Mouse (Mus musculus) limb, embryonic 10.5 days (tissue): Measurements from ENCODE around the gene Rgs6. TPM values are rescaled to one million over a fixed set of nuclear protein-coding genes. Genes with fewer than 3 reads are reported as not detected.

ENCODE experiments used
- DNase-seq: peaks from one replicate; pipeline ENCODE4 v3.0.0-alpha.2; 2017; ENCODE audit warnings: low spot score
- H3K27ac ChIP-seq: fragments of 300-500 bp; sonication (generic); 2 replicates; pipeline ENCODE4 v1.5.1; 2016; ENCODE audit warnings: mild to moderate bottlenecking
- H3K27me3 ChIP-seq: fragments of 300-500 bp; sonication (generic); 2 replicates; pipeline ENCODE4 v1.6.1; 2016; ENCODE audit warnings: low read depth, mild to moderate bottlenecking; ENCODE audit not compliant: poor library complexity, severe bottlenecking
- H3K36me3 ChIP-seq: fragments of 300-500 bp; sonication (generic); 2 replicates; pipeline ENCODE4 v1.6.1; 2016; ENCODE audit warnings: mild to moderate bottlenecking, moderate library complexity
- H3K4me1 ChIP-seq: fragments of 300-500 bp; sonication (generic); 2 replicates; pipeline ENCODE4 v1.6.1; 2016
- H3K4me3 ChIP-seq: fragments of 300-500 bp; sonication (generic); 2 replicates; pipeline ENCODE4 v1.5.1; 2016; ENCODE audit warnings: mild to moderate bottlenecking, moderate library complexity
- H3K9me3 ChIP-seq: fragments of 300-500 bp; sonication (generic); replicated peaks from 2 replicates; pipeline ENCODE4 v1.6.1; 2016; ENCODE audit warnings: mild to moderate bottlenecking
- WGBS: fragments of 180-500 bp; shearing (Covaris S2); methylation state at CpG from one replicate; pipeline ENCODE4 v1.1.7; 2016; 5-methylcytosine and 5-hydroxymethylcytosine counted together
- polyA plus RNA-seq: library from polyadenylated mRNA; unstranded; fragments of >200 nt; fragmentation: Nextera tagmentation; extraction: Ambion mirVana; gene quantifications from 2 replicates; pipeline ENCODE4 v1.2.1, GENCODE M21; 2016

Gene Rgs6
- polyA plus RNA-seq, 1 experiment from 2014 or later, result not detected

- Histone ChIP-seq H3K9me3 (no peaks in the 10 kb centered on the region), H3K36me3 (no peaks in the 10 kb centered on the region), H3K4me3 (no peak overlapping the region), H3K27me3 (no peaks in the 10 kb centered on the region), H3K27ac (no peak overlapping the region), H3K4me1 (peaks cover 8% of the 10 kb centered on the region)
- 82% methylated on average over 4 of the region's 4 CpGs for WGBS
- DNase-seq, result no peak
Measured at GRCm38 (mm10) chr12:82670201-82670737, 82.2 kb downstream of the Rgs6 start.

- no peaks in the 10 kb centered on the region for H3K27me3 ChIP-seq
- no peaks in the 10 kb centered on the region for H3K9me3 ChIP-seq
- no peak for DNase-seq
- H3K4me1 ChIP-seq, result peaks cover 12% of the 10 kb centered on the region
- H3K4me3 ChIP-seq, result no peak overlapping the region
- no peak overlapping the region for H3K27ac ChIP-seq
- WGBS, result 89% methylated on average over 5 of the region's 5 CpGs
- H3K36me3 ChIP-seq, result no peaks in the 10 kb centered on the region
Measured at GRCm38 (mm10) chr12:82671591-82671990, 83.5 kb downstream of the Rgs6 start.

- H3K9me3 ChIP-seq, result no peaks in the 10 kb centered on the region
- peaks cover 12% of the 10 kb centered on the region for H3K4me1 ChIP-seq
- no peak overlapping the region for H3K27ac ChIP-seq
- DNase-seq, result no peak
- no peaks in the 10 kb centered on the region for H3K27me3 ChIP-seq
- H3K4me3 ChIP-seq, result no peak overlapping the region
- WGBS, result 76% methylated on average over 4 of the region's 4 CpGs
- no peaks in the 10 kb centered on the region for H3K36me3 ChIP-seq
Measured at GRCm38 (mm10) chr12:82675137-82675536, 87.0 kb downstream of the Rgs6 start.

GRCm38 (mm10) chr12:82687015-82687414, 98.9 kb downstream of the Rgs6 start:
- H3K36me3 ChIP-seq, result no peaks in the 10 kb centered on the region
- H3K27me3 ChIP-seq, result no peaks in the 10 kb centered on the region
- no peak overlapping the region for H3K27ac ChIP-seq
- no peak for DNase-seq
- WGBS, result 89% methylated on average over 2 of the region's 2 CpGs
- no peaks in the 10 kb centered on the region for H3K4me1 ChIP-seq
- H3K4me3 ChIP-seq, result no peak overlapping the region
- H3K9me3 ChIP-seq, result no peaks in the 10 kb centered on the region

GRCm38 (mm10) chr12:82698886-82699527, 110.9 kb downstream of the Rgs6 start:
- Histone ChIP-seq H3K4me1 (peaks cover 27% of the 10 kb centered on the region), H3K36me3 (no peaks in the 10 kb centered on the region), H3K4me3 (no peak overlapping the region), H3K27me3 (no peaks in the 10 kb centered on the region), H3K27ac (no peak overlapping the region), H3K9me3 (no peaks in the 10 kb centered on the region)
- no peak for DNase-seq
- 75% methylated on average over 12 of the region's 12 CpGs for WGBS

- no peaks in the 10 kb centered on the region for H3K36me3 ChIP-seq
- 81% methylated on average over 3 of the region's 3 CpGs for WGBS
- peaks cover 27% of the 10 kb centered on the region for H3K4me1 ChIP-seq
- H3K27ac ChIP-seq, result no peak overlapping the region
- DNase-seq, result no peak
- no peak overlapping the region for H3K4me3 ChIP-seq
- H3K27me3 ChIP-seq, result no peaks in the 10 kb centered on the region
- H3K9me3 ChIP-seq, result no peaks in the 10 kb centered on the region
Measured at GRCm38 (mm10) chr12:82699528-82699905, 111.4 kb downstream of the Rgs6 start.

- Histone ChIP-seq H3K27me3 (no peaks in the 10 kb centered on the region), H3K36me3 (no peaks in the 10 kb centered on the region), H3K9me3 (no peaks in the 10 kb centered on the region), H3K4me1 (peaks cover 27% of the 10 kb centered on the region), H3K4me3 (no peak overlapping the region), H3K27ac (no peak overlapping the region)
- WGBS, result 77% methylated on average over 10 of the region's 10 CpGs
- no peak for DNase-seq
Measured at GRCm38 (mm10) chr12:82700241-82700640, 112.1 kb downstream of the Rgs6 start.

- Histone ChIP-seq H3K36me3 (no peaks in the 10 kb centered on the region), H3K4me3 (no peak overlapping the region), H3K9me3 (no peaks in the 10 kb centered on the region), H3K27ac (no peak overlapping the region), H3K4me1 (peaks cover 27% of the 10 kb centered on the region), H3K27me3 (no peaks in the 10 kb centered on the region)
- DNase-seq, result peak; percentile 45
- WGBS, result 59% methylated on average over 5 of the region's 5 CpGs
Measured at GRCm38 (mm10) chr12:82700840-82701239, 112.7 kb downstream of the Rgs6 start.

GRCm38 (mm10) chr12:82701359-82701758, 113.3 kb downstream of the Rgs6 start:
- H3K4me3 ChIP-seq, result no peak overlapping the region
- WGBS, result 85% methylated on average over 7 of the region's 7 CpGs

GRCm38 (mm10) chr12:82710376-82710775, 122.3 kb downstream of the Rgs6 start:
- no peak overlapping the region for H3K4me3 ChIP-seq
- no peak for DNase-seq
- no peak overlapping the region for H3K27ac ChIP-seq
- H3K4me1 ChIP-seq, result no peaks in the 10 kb centered on the region
- no peaks in the 10 kb centered on the region for H3K36me3 ChIP-seq
- no peaks in the 10 kb centered on the region for H3K27me3 ChIP-seq
- no peaks in the 10 kb centered on the region for H3K9me3 ChIP-seq

More at GRCm38 (mm10) chr12:82701359-82701758, 113.3 kb downstream of the Rgs6 start:
- Histone ChIP-seq H3K27me3 (no peaks in the 10 kb centered on the region), H3K4me1 (peaks cover 27% of the 10 kb centered on the region), H3K36me3 (no peaks in the 10 kb centered on the region), H3K27ac (no peak overlapping the region), H3K9me3 (no peaks in the 10 kb centered on the region)
- DNase-seq, result no peak

- H3K4me3 ChIP-seq, result no peak overlapping the region
- H3K27me3 ChIP-seq, result no peaks in the 10 kb centered on the region
- 69% methylated on average over 2 of the region's 2 CpGs for whole genome bisulfite sequencing
- H3K4me1 ChIP-seq, result no peaks in the 10 kb centered on the region
- H3K36me3 ChIP-seq, result no peaks in the 10 kb centered on the region
- H3K9me3 ChIP-seq, result no peaks in the 10 kb centered on the region
- no peak overlapping the region for H3K27ac ChIP-seq
- DNase-seq, result no peak
Measured at GRCm38 (mm10) chr12:82714284-82714683, 126.2 kb downstream of the Rgs6 start.

GRCm38 (mm10) chr12:82723017-82723540, 135.0 kb downstream of the Rgs6 start:
- 90% methylated on average over 8 of the region's 8 CpGs for WGBS

GRCm38 (mm10) chr12:82726255-82726654, 138.2 kb downstream of the Rgs6 start:
- Histone ChIP-seq H3K9me3 (no peaks in the 10 kb centered on the region), H3K36me3 (no peaks in the 10 kb centered on the region), H3K4me1 (no peaks in the 10 kb centered on the region), H3K4me3 (no peak overlapping the region), H3K27ac (no peak overlapping the region), H3K27me3 (no peaks in the 10 kb centered on the region)
- 92% methylated on average over 4 of the region's 4 CpGs for WGBS
- DNase-seq, result no peak

More at GRCm38 (mm10) chr12:82723017-82723540, 135.0 kb downstream of the Rgs6 start:
- H3K4me1 ChIP-seq, result no peaks in the 10 kb centered on the region
- no peak for DNase-seq
- no peak overlapping the region for H3K4me3 ChIP-seq
- no peaks in the 10 kb centered on the region for H3K9me3 ChIP-seq
- no peaks in the 10 kb centered on the region for H3K36me3 ChIP-seq
- no peaks in the 10 kb centered on the region for H3K27me3 ChIP-seq
- no peak overlapping the region for H3K27ac ChIP-seq
